Mouse (Mus musculus) thymus, adult 2 months (tissue): ENCODE measurements around the gene Ccdc6.

Experiments used
- CTCF ChIP-seq: fragments of 200-500 bp; IDR thresholded peaks from 2 replicates; pipeline ENCODE4 v1.5.1; 2012; ENCODE audit warnings: mild to moderate bottlenecking, control low read depth, low read length, moderate library complexity, borderline replicate concordance; ENCODE audit not compliant: control insufficient read depth, poor library complexity, insufficient read depth; ENCODE audit errors: extremely low read depth
- POLR2A ChIP-seq: fragments of 200-500 bp; IDR thresholded peaks from 2 replicates; pipeline ENCODE4 v1.6.1; 2012; ENCODE audit warnings: mild to moderate bottlenecking, low read length, control low read depth, moderate library complexity; ENCODE audit not compliant: control insufficient read depth, poor library complexity, insufficient read depth; ENCODE audit errors: extremely low read depth

DNA sequence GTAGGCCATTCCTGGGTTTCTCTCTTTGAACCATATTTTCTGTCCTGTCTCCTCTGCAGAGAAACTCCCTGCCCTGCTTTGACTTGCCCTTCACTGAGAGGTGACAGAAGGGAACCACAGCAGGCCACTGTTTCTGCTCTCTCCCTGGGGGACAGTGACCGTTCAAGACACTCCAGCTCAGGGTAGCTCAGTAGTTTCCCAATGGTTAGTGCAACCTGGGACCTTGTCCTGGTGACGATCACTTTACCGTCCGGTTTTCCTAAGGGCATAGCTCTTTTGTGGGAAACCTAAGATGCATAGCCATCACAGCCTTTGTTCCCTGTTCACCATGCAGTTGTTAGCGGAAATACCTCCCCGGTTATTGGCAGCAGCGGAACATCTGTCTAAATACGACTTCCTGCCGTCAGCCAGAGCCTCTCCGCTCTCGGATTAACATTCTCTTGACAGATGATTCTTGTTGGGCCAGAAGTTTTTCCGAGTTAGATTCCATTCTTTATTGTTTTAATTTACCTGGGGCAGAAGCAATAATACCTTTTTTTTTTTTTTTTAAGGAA lies 55.3 kb downstream of the Ccdc6 start:
- TF ChIP-seq POLR2A, result no peak
- TF ChIP-seq CTCF, result no peak
